Mouse (Mus musculus): Measurements from ENCODE around the gene Efcab6. TPM values are rescaled to one million over a fixed set of nuclear protein-coding genes. Genes with fewer than 3 reads are reported as not detected.
A peak's percentile ranks its signal among the peaks of the same experiment; 100 is the strongest.
"Not testable (repeated sequence)": the region's sequence is repeated elsewhere in the genome, so short reads cannot be mapped to it uniquely, and the experiment has no call there.

The Efcab6 gene
- total RNA-seq (2021): not detected in 2 replicates
- long read RNA-seq, experiment 1: 0 reads
- long read RNA-seq, experiment 2: 0 reads

DNA sequence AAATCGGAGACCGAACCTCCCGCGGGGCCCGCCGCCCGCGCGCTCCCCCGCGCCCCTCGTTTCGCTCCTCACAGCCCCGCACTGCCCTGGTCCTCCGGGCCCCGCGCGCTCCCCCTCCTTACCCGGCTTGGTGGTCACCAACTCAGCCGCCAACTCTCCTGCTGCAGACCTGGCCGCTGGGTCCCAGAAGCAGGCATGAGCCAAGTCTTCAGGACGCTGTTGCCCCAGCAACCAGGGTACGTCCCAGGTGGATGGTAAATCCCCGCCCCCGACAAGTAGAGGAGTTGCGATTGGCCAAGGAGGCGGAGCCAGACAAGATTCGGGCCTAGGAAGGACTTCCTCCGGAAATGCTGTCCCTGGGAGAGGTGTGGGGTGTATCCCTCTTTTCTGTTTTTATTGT is at the start of gene Efcab6:
TSS of gene Efcab6 (minus strand) at position 240 of the 400 bp plus-strand sequence.
- DNase-seq: peak; percentile 17

DNA sequence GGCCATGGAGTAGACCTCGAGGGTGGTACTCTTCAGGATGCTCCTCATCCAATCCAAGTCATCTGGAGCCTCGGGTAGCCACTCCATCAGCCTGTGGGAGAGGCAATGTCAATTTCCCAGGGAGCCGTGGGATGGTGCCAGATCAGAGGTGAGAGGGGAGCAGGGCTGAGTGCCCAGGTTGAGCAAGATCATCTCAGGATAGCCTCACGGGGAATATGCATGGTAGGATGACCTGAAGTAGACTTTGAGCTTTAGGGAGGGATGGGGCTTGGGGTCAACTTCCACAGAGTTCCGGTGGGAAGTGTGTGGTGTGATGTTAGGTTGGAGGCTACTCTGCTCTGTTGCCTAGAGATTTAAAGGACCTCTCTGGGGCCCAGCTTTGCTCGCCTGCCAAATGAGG is 48.7 kb upstream of the Efcab6 start:
- no peak for DNase-seq

DNA sequence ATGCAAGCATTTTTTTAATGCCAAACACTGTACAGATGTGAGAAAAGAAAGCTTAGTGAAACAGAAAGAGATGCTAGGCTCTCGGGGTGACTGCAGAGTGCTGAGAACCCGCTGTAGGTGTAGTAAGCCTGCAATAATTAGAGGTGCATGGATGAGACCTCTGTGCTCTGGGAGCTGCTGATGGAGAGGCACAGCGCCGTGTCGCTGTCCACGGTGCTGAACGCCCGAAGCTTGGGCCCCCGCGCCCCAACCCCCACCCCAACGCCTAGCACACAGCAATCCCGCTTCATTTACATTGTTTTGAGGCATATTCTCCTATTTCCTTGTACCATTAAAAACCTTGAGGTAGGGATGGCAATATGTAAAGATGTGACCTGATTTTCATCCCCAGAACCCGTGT is 43.7 kb upstream of the Efcab6 start:
- DNase-seq: peak; percentile 56

DNA sequence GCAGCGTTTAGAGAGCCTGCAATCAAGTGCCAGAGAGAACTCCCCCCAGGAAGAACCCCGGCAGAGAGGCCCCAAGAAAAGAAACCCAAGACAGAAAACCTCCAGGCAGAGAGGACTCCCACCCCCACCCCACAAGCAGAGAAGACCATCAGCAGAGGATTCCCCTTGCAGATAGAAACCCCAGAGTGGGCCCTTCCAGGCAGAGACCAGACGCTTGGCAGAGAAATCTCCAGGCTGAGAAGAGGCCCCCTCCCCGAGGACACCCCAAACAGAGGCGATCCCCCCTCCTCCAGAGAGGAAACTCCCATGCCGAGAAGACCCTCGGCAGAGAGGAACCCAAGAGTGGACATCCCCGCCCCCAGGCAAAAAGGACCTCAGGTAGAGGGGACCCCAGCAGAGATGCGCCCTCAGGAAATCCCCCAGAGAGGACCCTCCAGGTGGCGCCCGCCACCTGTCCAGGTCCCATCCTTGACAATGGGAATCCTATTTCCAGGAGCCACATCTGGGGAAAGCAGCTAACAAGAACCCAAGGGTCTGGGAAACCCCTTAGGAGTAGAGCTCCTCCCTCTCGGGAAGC is 40.8 kb upstream of the Efcab6 start:
- no peak for DNase-seq

DNA sequence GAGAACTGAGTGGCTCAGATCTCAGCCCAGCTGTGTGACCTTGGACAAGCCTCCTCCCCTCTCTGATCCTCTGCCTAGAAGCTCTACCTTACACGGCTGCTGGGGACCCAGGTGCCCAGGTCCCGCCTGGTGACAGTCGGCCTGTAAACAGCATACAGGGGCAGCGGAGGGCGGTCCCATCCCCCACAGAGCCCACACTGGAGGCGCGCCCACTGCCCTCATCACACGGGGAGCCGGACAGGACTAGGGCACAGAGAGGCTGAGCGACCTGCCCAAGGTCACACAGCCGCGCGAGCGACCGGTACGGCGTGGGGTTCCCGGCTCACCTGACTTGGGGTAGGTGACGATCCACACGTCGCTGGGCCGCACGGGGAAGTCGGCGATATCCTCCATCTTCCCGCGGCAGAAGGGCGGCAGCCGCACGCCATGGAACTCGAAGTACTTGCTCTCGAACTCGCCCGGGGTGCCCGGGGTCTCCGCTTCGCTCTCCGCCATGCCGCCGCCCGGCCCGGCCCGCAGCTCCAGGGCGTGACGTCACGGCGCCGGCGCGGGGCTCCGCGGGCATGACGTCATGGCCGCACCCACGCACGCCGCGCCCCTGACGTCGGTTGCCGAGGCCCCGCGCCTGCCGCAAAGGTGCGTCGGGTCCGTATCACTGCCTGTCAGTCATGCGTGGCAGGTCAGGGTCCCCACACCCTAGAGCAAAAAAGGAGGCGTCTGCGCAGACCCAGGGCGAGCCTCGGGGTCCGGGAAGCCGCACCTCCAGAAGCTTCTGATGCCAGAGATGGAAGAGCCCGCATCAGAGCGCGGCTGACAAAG is 40.1 kb upstream of the Efcab6 start, which contains the start of gene Sult4a1:
TSS of gene Sult4a1 (minus strand) at position 650 of the 819 bp plus-strand sequence.
- peak; percentile 15 for DNase-seq

DNA sequence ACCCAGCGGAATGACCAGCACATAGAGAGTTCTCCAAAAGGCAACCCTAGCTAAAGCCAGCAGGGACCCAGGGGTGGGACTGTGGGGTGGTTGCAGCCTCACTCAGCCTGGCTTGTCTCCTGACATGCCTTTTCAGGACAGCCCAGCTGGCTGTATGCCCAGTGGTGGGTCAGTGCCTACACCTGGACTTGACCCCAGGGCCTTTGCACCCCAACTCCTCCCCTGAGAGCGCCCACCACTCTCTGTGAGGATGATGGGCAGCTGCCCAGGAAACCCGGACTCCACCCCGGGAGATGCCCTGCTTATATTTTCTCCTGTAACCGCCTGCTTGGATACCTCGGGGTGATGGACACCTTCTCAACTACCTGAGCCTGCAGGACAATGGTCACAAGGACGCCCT is 39.4 kb upstream of the Efcab6 start:
- DNase-seq: no peak

DNA sequence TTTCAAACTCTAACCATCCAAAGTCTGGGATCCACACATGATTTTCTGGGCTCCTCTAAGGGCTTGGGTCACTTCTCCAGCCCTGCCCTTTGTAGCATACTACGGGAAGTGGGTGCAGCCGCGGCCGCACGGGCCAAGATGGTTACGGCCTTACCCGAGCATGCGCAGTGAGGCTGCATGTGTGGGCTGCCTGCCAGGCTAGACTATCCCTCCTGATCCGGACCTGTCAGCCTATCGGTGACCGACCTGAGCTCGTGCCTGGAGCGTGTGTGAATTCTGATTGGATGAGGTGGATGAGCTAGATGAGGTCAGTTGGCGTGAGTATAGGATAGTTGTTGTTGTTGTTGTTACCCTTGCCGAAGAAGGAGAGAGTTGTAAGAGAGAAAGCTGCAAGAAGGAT is 32.4 kb upstream of the Efcab6 start:
- DNase-seq: not testable (repeated sequence)

DNA sequence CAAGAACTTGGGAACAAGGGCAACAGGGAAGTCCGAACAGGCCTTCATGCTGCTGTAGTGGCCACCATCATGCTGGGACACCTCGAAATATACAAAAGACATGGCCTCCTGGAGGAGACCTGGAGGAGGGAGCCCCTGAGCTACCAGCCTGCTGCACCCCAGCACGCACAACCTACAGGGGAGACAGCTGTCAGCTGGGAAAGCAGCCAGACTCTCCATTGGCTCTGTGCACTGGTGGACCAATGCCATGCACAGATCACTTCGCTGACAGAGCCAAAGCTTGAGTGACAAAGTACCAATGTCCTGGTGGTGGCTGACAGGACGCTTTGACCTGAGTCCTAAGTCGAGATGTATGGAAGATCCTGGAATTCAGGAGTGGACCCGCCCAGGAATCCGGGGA is 30.9 kb upstream of the Efcab6 start:
- DNase-seq: no peak

DNA sequence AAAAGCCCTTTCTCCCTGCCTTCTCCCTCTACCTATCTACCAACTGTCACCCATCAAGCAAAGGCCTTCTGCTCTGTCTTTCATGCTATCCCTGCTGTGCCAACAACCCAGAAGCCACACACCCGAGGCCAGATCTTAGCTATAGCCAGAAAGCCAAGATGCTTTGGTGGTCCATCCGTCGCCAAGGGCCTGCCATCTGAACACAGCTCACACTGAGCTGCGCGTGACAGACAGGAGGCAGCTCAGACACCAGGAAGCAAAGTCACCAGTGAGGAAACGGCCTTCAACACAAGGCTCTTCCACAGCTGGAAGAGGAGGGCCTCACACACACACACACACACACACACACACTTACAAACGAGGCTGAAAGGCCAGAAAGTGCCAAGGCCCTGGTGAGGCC is 29.7 kb upstream of the Efcab6 start:
- no peak for DNase-seq

DNA sequence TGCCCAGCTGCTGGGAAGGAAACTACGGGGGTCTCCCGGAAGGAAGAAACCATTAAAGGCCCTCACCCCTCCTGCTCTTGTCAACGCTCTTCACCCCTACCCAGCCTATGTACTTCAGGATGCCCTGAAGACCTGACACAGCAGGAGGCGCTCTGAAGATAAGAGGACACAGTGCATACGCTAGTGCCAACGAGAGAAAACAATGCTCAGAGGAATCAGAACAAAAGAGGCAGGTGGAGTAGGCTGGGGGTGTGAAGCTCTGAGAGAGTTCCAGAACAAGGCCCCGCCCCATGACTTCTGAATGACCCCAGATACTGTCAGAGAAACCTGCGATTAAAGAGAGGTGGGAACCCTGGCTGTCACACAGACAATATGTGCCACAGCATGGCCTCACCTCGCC is 21.6 kb upstream of the Efcab6 start:
- no peak for DNase-seq

DNA sequence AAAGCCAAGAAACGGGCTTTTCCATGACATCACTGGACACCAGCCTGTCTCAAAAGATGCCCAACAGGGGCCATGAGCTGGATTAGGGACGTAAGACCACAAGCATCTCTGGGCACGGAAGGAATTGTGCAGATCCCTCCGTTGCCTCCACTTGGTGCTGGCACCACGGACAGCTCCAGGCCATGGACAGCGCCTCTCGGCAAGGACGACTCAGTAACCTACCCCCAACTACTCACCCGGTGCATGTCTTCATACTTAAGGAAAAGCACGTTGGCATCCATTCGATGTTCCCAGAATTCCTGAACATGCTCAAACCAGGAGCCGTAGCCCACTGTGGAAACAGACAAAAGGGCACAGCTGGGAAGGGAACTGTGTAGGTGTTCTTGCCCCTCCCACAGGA is 21.2 kb upstream of the Efcab6 start:
- peak; percentile 60 for DNase-seq

DNA sequence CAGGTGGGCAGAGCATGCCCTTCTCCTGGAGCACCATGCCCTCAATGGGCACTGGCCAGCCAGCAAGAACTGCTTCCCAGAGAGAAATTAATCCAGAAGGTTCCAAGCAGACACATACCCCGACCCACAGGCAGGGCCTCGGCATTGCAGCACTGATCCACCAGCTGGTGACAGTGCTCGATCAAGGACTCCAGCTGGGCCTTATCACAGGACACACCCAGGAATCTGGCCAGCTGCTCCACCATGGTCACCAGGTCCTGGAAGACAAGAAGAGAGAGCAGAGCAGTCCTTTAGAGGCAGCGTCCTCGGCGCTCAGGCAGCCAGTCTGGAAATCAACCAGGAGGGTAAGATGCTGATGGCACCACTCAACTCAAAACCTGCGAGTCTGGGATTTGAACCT is 14.9 kb upstream of the Efcab6 start:
- no peak for DNase-seq

DNA sequence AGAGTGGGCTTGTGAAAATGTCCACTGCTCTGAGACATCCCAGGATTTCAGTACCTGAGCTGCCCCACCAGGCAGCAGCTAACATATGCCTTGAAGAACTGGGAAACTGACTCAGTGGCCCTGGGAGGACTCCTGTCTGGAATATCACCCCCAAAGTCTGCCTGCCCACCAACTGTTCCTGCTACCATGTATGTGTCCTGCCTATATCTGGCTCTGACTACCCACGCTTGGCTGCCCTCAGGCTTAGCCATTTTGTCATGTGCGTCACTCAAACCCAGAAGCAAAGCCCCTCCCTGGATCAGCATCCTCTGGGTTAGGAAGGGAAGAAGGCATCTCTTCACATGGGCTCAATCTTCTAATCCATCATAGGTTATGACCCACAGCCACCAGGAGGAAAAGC is 14.3 kb upstream of the Efcab6 start:
- no peak for DNase-seq

DNA sequence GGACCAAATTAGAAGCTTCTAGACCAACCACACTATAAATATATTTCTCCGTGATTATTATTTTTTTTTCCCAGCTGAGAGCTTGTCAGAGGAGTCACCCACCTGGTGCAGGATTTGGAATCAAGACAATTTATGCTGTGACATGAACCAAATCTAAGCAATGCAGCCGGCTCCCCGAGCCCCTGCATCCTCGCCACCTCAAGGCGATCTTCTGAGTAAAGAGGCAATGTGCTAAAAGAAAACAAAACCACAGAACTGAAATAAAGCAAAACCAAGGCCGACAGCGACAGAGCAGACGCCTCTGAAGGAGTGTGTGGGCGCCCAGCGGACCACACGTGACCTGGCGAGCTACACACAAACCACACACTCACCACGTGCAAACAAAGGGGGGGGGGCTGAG is 13.5 kb upstream of the Efcab6 start:
- no peak for DNase-seq

DNA sequence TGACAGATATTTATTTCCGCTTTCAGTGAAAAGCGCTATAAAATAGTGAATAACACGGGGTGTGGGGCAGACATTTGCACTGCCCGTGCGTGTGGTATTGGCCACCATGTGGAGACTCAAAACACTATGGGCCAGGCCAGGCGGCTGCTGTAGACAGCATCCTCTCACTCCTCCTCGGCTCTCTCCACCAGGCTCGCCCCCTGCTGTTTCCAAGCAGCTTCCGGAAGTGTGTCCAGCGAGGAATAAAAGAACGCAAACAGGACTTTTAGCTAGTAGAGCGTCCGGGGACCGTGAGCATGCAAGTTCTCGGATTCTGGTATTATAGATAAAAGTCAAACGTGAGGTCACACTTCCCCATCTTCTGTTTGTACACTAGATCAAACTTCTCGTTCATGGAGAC is 12.0 kb upstream of the Efcab6 start:
- DNase-seq: no peak

DNA sequence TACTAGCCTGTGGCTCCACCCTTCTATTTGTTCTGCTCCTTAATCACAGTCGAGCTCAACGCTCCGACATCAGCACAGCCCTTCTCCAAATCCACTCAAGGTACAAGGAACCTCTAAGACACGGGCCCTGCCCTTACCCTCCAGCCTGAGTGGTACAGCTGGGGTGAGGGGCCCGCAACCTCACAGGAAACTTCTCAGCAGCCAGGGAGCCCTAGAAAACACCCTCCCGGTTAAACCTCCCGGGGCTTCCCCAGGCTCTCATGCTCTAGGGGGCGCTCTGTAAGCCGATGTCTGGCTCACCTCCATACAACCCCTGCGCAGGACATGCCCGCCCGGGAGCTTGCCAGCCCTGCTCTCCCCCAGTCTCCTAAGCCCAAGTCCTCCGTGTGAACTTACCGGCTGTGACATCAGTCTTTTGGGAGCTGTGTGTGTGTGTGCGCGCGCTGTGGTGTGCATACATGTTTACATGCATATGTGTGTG is 9.6 kb upstream of the Efcab6 start:
- DNase-seq: peak; percentile 41

DNA sequence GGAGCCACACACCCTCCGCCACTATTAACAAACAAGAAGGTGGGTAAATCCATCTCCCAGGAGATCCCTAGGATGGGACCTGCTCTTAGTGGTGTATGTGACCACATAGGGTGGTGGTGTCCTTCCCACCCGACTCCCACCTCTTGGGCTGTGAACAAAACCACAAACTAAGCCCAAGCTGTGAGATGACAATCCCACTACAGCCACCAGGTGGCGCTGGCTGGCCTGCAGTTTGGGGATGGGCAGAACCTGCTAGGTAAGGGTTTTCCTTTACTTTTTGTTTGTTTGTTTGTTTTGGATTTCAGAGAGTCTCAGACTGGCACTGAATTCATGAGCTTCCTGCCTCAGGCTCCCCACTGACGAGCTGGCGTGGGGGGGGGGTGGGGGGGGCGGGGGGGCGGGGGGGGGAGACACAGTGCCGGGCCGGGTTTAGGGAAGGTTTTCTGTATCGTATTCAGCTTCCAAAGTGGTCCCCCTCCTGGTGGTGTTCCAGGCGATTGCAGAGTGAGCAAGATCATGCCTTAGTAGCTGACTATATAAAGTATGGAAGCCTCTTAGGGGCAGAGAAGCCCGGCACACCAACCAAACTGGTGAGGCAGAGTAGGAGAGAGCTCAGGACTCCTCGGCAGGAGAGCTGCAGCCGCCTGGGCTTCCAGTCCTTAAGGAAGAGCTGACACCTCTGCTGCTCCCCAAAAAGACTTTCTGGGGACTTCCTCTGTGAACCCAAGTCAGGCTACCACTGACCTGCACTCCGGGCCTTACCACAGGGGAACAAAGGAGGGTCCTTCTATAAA is 8.9 kb upstream of the Efcab6 start:
- peak; percentile 79 for DNase-seq

DNA sequence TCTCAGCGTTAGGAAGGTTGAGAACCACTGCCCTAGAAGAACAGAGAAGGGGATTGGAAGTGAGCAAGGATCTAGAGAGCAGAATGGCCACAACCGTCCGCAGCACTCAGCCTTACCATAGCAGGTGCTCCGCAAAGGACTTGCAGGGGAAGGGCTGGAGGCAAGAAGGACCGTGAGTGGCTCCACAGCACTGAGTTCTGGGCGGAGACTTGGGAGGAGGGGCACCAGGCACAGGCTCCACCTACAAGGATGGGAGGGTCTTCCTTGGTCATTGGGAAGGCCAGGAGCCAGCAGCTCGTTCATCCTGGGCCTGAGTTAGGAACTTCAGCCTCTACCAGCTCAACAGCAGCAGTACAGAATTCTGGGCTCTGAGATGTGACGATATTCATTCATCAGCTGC is 7.9 kb upstream of the Efcab6 start:
- no peak for DNase-seq

DNA sequence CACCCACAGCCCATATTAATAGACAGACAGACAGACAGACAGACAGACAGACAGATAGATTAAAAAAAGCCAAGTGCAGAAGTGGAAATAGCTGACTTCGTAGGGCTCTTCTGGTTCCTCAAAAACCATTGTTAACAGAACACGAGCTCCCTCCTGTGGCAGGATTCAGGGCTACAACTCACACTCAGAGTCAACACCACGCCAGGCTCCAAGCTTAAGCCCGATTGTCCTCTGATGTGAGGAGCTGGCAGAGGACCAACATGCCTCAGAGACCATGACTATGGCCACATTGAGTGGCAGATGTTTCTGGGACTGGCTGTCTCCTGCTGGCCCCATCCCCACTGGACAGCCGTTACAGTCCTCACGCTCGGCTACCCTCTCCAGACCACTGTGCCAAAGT is 7.0 kb upstream of the Efcab6 start:
- peak; percentile 64 for DNase-seq

DNA sequence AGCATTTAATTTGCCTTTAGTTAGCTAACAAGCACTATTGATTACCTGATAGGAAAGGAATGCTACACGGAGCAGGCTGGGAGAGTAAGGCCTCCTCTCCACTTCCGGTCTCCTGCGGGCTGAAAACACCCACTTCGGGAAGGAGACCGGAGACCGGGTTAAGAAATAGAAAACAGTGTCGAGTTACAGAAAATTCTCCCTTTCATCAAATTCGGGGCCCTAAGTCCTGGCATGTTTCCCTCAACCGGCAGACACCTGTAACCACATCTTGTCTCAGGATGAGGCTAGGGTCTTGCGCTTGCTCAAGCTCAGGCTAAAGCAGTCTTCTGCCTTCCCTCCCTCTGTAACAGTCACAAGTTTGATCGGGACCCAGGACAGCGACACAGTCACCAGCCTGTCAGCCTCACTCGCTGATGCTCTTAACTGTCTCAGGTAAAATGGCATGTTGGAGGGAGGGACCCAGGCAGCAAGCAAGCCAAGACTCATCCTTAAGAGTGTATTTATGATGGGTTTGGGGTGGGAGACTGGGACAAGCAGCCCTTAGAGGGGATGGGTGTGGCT is 5.0 kb upstream of the Efcab6 start:
- no peak for DNase-seq

DNA sequence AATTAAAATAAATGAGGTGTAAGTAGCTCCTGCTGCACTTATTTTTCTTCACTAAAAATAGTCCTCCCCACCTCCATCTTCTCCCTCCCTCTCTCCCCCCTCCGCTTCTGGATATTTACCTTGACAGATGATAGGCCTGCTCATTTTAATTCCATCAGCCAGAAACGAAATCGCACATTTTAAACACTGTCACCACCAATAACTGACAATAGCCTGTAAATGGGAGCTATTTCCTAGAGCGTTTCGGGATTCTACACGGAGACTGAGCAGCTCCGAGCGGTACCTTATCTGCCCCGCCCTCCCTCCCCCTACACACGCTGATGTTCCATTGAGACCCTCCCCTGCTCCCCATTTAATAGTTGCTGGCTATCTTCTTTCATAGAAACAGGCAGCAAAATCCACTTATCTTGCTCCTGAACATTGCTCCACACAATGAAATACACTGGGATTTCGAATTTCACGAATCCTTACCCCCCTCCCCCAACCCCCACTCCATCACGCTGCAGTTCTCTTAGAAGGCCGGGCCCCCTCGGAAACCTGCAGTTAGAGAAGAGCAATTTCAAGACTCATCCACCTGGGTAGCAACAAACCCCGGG is 4.4 kb upstream of the Efcab6 start:
- DNase-seq: no peak

DNA sequence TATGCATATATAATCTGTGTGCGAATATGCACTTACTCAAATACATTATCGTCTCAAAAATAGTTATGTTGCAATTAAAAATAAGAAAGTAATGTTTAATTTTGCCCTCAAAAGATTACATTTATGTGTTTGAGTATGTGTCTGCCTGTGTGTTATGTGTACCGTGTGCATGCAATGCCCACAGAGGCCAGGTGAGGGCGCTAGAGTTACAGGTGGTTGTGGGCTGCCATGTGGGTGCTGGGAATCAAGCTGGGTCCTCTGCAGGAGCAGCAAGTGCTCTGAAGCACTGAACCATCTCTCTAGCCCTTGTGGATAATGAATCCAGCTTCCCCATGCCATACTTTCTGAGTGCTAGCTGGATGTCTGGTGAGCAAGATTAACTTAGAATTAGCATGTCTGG is 522 bp upstream of the Efcab6 start:
- DNase-seq: no peak

Data from adrenal gland, postnatal 14 days (tissue).